Mouse (Mus musculus) urinary bladder, postnatal 10 days (tissue): ENCODE data around the gene Tnfrsf26.

Experiments used
- DNase-seq: peaks from one replicate; pipeline ENCODE4 v3.0.0; 2022; ENCODE audit warnings: low spot score

Gene Tnfrsf26

DNA sequence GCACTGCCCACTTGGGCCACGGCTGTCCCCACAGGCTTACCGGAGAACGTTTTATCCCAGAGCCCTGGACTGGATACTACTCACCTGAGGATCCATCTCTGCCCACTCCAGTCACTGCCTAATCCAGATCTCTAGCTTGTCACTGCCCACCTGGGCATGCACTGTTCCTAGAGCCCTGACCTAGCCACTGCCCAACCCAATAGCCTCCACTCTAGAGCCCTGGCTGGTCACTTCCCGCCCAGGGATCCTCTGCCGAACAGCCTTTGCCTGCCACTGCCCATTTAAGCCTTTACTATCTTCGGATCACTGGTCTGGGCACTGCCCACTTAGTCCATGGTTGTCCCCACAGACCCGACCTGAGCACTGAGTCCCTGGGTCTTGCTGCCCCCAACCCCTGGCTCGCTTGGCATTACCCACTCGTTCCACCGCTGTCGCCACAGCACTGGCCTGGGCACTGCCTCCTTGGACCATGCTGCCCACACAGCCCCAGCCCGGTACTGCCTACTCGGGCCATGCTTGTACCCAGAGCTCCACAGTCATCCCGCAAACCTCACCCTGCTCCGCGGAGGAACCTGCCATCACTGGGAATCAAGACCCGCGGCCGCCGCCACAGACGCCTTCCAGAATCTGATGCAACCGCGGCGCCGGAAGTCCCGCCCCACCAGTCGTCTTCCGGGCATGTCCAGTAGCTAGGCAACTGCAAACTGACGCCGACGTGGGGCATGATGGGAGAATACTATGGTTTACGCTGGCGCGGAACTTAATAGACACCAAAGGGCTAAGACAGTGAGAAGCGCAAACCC lies 28.9 kb downstream of the Tnfrsf26 start, which contains the start of gene Cars:
TSS of gene Cars (minus strand) at position 663 of the 803 bp plus-strand sequence.
- DNase-seq = peak; percentile 75

DNA sequence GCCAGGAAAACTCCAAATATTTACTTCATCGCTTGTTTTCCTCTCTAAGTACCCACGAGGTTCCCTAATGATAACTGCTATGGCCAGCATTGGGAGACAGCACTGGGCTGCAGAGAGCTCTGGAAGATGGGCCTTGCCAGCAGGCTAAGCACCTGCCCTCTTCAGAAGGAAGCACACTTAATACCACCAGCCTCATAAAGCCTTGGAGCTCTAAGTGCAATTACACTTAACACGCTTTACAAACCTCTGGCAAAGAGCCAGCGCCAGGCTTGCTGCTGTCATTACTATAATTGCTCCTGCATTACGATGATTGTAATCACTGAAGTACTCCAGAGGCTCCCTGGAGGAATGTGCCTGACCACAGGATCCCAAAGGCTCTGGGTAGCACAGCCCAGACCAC lies 33.7 kb downstream of the Tnfrsf26 start:
- DNase-seq = no peak

DNA sequence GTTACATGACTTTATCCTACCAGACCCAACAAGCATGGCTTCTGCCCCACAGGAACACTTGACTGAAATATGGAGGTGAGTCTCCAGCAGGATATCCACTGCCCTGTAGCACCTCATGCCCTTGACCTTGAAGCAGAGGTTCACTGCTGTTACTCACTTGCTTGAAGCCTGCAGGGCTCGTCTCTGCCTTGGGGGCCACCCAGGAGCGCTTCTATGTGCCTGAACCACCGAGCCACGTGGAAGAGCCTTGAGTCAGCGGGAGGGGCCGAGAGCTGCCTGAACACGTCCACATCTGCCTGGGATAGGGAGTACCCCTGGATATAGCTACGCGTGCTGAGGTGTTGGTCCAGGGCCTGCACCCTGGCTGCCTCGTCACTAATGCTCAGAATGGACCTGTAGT lies 36.3 kb downstream of the Tnfrsf26 start:
- no peak for DNase-seq

DNA sequence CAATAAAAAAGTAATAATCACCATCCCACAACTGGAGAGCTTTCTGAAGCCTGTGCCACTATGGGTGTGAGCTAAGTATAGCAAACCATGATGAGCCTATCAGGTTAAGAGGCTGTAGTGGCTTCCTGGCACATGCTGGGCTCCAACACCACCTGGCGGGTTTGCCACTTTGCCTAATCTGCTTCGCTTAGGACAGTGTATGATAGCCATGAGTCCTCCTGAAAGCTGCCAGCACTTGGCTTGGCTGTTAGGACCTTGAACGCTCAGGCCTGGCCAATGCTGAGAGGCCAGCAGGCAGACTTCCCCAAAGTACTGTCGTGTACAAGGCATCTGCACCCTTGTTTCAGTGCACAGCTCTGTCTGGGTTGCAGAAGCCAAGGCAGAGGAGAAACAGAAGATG lies 40.5 kb downstream of the Tnfrsf26 start:
- no peak for DNase-seq

DNA sequence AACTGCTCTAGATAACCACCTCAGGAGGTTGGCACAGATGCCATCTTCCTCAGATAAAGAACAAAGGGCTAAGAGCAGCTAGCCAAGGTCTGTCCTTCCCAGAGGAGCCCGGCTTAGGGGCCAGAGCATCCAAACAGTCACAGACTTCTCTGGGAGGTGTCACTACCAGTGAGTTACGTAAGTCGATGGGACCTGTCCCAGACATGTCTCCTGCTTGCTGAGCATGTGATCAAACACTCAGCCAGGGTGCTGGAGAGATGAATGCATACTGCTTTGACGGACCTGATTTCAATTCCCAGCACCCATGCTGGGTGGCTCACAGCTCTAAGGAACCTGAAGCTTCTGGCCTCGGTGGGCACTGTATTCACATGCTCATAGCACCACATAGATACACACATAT lies 40.9 kb downstream of the Tnfrsf26 start:
- DNase-seq = no peak

DNA sequence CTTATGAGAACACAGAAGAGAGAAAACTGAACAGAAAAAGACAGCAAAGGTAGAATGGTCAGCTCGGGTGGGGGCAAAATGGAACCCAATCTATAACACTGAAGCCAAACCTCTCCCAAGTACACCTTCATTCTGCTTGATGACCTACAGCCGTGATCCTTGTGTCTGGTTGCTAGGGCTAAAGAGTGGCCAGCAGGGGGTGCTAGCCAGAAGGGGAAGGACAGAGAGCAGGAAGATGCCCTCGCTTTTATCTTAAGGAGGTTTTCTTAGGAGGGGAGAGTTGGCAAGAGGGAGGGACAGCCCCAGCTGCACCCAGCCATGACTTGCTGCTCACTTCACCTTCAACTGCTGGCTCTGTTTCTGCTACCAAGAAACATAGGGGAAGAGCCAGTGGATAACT lies 44.6 kb downstream of the Tnfrsf26 start:
- no peak for DNase-seq

DNA sequence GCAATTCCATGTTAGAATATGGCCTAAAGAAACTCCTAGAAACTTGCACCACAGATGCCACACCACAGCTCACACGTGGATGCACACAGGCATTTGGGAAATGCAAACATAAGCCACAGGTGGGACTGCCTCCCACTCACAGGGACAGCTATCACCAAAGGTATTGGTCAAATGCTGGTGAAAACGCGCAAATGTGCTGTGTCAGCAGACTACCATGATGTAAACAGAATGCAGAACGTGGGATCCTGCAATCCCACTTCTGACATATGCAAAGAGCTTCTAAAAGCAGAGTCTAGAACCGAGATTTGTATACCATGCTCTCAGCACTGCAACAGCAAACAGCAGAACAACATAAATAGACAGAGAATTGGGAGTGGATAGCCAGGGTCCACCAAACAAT lies 45.5 kb downstream of the Tnfrsf26 start:
- DNase-seq = no peak

DNA sequence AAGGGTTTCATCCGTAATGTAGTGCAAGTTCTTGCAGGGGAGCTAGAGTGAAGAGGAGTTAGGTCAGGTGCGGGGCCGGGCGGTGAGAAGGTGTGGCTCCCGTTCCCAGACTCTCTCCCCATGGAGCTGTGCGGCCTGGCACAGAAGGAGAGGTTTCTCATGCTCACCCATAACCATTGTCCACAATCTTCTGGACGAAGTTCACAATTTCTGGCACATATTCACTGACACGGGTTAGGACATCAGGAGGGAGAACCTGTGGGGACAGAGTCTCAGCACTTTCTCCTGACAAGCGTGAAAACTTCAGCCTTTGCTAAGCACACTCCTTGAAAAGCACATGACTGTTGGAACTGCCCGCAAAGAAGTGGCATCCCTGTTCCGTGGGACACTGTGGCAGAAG lies 52.8 kb downstream of the Tnfrsf26 start:
- no peak for DNase-seq

DNA sequence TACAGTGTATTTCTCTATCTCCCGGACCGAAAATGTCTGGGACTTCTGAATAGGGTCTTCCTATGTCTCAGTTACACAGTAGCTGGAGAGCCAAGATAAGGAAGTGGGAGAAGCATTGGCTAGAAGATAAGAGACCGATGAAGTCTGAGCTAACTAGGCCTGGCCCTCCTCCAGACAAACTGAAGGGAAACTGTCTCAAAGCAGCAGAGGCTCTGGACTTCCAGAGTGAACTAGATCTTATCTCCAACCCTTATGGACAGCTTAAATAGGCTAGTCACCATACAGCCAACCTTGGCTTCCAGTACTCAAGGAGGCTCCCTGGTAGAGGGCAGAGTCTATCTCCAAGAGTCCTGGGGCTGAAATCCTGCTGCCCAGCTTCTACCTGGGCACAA lies 62.9 kb downstream of the Tnfrsf26 start:
- no peak for DNase-seq

DNA sequence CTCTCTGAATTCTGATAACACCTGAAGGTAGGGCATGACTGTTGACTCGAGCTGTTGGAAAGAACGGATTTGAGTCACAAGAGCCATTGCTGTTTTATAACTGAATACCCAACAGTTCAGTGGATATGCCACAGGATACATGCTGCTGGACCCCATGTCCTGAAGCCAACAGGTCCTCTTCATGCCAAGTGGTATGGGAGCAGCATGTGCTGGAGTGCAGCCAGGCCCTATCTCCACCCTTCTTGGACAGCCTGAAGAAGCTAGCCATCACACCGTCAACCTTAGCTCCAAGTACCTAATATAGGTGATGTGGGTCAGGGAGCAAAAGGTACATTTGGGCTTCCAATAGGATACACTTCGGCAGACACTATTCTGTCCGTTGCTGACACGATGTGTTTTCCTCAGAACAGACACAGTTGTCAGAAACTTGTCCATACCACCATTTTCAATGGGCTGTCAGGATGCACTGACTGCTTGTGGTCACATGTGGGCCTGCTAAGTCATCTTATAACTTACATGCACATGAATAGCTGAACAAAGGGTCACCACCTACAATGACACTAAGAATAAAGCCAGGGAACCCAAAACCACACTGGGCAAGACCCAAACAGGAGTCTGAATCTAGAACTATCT lies 63.4 kb downstream of the Tnfrsf26 start:
- no peak for DNase-seq

DNA sequence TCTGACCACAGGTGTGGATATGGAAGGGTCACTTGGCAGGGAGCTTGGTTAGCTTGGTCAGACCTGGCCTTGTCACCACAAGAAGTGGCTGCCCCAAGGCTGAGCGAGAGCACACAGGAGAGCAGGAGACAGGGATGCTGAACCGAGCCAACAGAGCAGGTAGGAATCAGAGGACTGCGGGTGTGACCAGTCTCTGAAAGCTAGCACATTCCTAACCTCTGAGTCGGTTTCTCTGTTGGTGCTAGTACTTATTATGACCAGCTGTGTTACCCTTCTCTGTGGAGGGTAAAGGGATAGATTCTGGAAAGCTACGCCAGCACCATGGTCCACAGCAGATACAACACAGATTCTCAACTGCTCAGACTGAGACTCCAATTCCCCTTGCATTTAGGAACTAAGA lies 64.7 kb downstream of the Tnfrsf26 start:
- DNase-seq = no peak
